Mouse (Mus musculus): ENCODE data around the gene Tmprss9. TPM values are rescaled to one million over a fixed set of nuclear protein-coding genes. Genes with fewer than 3 reads are reported as not detected.

The Tmprss9 gene
- total and polyA plus RNA-seq, 2 experiments from 2014 or later: 0.22 to 0.33 TPM

DNA sequence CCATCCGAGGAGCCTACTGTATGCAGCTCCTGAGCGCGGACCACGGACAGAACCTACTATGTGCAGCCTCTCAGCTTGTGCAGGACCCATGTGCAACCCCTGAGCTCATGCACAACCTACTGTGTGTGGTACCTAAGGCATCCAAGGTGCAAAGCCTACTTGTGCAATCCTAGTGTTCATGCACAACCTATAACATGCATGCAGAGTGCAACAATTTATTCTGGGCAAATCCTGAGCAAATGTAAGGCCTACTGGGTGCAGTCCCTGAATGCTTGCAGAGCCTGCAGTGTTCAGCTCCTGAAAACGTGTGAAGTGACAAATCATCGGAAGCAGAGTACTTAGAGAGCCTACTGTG, 65.1 kb downstream of the Tmprss9 start:
- Histone ChIP-seq H3K4me3 (ENCODE audit: low read depth, low read length) (no peak overlapping the region), H3K36me3 (ENCODE audit: insufficient read depth) (no peaks in the 10 kb centered on the region), H3K4me2 (ENCODE audit: low read depth) (0 out of 2 replicates have a peak overlapping the region, but pooled peaks have one; percentile 44), H3K9ac (no peak overlapping the region), H3K4me1 (ENCODE audit: insufficient read depth) (peaks cover 16% of the 10 kb centered on the region), H3K27ac (ENCODE audit: low read depth, low read length) (no peak overlapping the region), H3K9me3 (ENCODE audit: low read length) (no peaks in the 10 kb centered on the region), H3K27me3 (ENCODE audit: insufficient read depth, low read length) (peaks cover 31% of the 10 kb centered on the region)
- DNase-seq (no peak), ATAC-seq (no peak)
- 12% methylated on average over 6 of the region's 6 CpGs for WGBS
- TF ChIP-seq CTCF (IDR thresholded peaks at IDR 0.05; ENCODE audit: low read depth): no peak

DNA sequence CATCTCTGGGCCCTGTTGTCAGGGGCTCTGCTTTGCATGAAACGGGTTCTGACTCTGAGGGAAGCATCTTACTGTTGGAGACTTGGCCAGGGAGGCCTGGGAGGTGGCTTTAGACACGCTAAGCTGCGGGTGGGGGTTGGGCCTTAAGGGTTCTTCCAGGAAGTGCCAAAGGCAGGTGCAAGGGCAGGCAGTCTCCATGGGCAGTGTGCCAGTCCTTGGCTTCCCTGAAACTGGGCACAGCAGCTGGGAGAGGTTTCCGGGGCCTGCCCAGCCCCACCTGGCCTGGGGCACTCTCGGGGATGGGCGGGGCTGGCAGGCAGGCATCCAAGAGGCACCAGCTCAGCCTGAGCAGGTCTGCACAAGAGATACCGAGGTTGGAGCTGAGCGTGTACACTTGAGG, 66.0 kb downstream of the Tmprss9 start:
- H3K4me2 ChIP-seq (ENCODE audit: low read depth): no peak overlapping the region
- H3K4me3 ChIP-seq (ENCODE audit: low read depth, low read length): no peak overlapping the region
- TF ChIP-seq CTCF (IDR thresholded peaks at IDR 0.05; ENCODE audit: low read depth): no peak
- no peak for DNase-seq
- no peak for ATAC-seq
- H3K27me3 ChIP-seq (ENCODE audit: insufficient read depth, low read length): peaks cover 22% of the 10 kb centered on the region
- H3K4me1 ChIP-seq (ENCODE audit: insufficient read depth): peaks cover 16% of the 10 kb centered on the region
- no peaks in the 10 kb centered on the region for H3K9me3 ChIP-seq (ENCODE audit: low read length)
- H3K36me3 ChIP-seq (ENCODE audit: insufficient read depth): no peaks in the 10 kb centered on the region
- 10% methylated on average over 7 of the region's 8 CpGs for WGBS
- H3K27ac ChIP-seq (ENCODE audit: low read depth, low read length): no peak overlapping the region
- H3K9ac ChIP-seq: no peak overlapping the region

DNA sequence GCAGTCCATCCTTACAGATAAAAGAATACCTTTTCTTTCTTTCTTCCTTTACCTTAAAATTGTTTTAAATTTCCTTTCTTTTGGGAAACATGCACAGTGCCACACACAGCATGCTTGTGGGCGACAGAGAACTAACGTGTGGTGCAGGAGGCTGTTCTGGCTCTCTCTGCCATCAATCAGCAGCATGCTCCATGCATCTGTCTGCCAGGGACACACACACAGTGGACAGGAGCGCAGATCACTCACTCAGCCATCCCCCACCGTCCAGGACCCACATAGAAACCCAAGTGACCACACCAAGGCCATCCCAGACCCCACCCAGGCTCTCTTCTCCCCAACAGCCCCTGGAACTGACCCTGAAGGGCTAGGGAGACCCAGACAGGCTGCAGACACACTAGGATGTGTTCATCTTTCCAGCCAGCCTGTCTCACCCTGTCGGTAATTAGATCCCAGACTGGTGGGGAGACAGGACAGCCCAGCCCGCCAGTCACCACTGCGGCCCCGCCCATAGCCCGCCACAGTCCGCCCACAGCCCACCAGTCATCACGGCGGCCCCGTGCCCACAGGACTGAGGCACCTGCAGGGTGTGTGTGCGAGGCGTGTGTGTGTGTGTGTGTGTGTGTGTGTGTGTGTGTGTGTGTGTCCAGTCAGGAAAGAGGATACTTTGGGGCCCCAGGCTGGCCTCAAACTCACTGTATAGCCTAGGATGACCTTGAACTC, 67.3 kb downstream of the Tmprss9 start:
- peak; percentile 19 for ATAC-seq
- Histone ChIP-seq H3K27me3 (ENCODE audit: insufficient read depth, low read length) (peaks cover 9% of the 10 kb centered on the region), H3K9ac (peak overlapping the region; percentile 41), H3K4me1 (ENCODE audit: insufficient read depth) (peaks cover 16% of the 10 kb centered on the region), H3K4me3 (ENCODE audit: low read depth, low read length) (peak overlapping the region; percentile 32), H3K9me3 (ENCODE audit: low read length) (no peaks in the 10 kb centered on the region), H3K36me3 (ENCODE audit: insufficient read depth) (no peaks in the 10 kb centered on the region), H3K4me2 (ENCODE audit: low read depth) (peak overlapping the region; percentile 61), H3K27ac (ENCODE audit: low read depth, low read length) (peak overlapping the region; percentile 55; the same call in 1 of the 2 replicates)
- 16% methylated on average over 15 of the region's 15 CpGs for WGBS
- no peak for DNase-seq
- TF ChIP-seq CTCF (IDR thresholded peaks at IDR 0.05; ENCODE audit: low read depth): no peak

DNA sequence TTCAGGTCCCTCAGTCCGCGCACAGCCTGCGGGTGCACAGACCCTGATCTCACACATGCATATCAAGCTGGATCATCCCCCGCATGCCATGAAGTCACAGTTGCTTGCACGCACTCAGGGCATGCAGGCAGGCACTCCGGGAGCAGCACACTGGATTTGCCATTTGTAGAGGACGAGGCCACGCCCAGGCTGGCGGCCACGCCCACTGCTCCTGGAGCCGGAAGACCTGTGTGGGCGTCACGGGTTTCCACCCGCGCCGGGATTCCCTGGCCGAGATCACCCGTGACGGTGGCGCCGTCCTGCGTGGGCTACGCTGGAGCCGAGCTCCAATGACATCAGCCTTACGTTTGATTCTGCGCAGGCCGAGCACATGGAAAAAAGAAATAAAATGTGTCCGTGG, 68.0 kb downstream of the Tmprss9 start:
- peaks cover 2% of the 10 kb centered on the region for H3K27me3 ChIP-seq (ENCODE audit: insufficient read depth, low read length)
- H3K4me2 ChIP-seq (ENCODE audit: low read depth): peak overlapping the region; percentile 61
- H3K27ac ChIP-seq (ENCODE audit: low read depth, low read length): peak overlapping the region; percentile 55
- TF ChIP-seq CTCF (IDR thresholded peaks at IDR 0.05; ENCODE audit: low read depth): no peak
- 2% methylated on average over 28 of the region's 28 CpGs for WGBS
- H3K9me3 ChIP-seq (ENCODE audit: low read length): no peaks in the 10 kb centered on the region
- peaks cover 16% of the 10 kb centered on the region for H3K4me1 ChIP-seq (ENCODE audit: insufficient read depth)
- DNase-seq: peak; percentile 89
- peak overlapping the region; percentile 32 for H3K4me3 ChIP-seq (ENCODE audit: low read depth, low read length)
- H3K36me3 ChIP-seq (ENCODE audit: insufficient read depth): no peaks in the 10 kb centered on the region
- peak overlapping the region; percentile 41 for H3K9ac ChIP-seq
- ATAC-seq: peak; percentile 85

DNA sequence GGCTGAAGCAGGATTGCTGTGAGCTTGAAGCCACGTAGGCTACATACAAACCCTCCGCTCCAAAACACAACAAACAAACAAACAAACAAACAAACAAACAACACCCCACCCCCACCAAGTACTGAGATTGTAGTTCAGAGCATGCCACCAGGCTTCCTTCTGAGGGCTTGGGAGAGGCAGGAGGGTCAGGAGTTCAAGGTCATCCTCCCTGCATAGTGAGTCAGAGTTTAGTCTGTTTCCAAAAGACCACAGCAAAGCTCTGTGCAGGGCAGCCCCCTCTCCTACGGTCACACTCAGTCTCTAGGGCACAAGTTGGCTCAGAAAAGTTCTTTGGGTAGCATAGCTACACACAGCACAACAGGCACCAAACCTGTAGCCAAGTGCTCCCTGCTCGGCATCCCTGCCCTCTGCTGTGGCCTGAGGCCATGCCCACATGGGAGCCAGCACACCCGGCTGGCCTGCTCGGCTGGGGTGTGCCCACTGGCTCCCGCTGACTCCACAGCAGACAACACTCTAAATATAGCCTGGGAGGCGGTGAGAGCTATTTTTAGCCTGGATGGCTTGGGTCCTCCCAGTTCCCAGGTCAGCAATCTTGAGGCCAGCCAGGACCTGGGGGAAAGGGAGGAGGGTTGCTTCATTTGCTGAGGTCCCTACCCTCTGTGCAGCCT, 68.8 kb downstream of the Tmprss9 start:
- Histone ChIP-seq H3K9me3 (ENCODE audit: low read length) (no peaks in the 10 kb centered on the region), H3K4me1 (ENCODE audit: insufficient read depth) (peaks cover 16% of the 10 kb centered on the region), H3K27me3 (ENCODE audit: insufficient read depth, low read length) (no peaks in the 10 kb centered on the region; the same call in 1 of the 2 replicates), H3K36me3 (ENCODE audit: insufficient read depth) (no peaks in the 10 kb centered on the region), H3K27ac (ENCODE audit: low read depth, low read length) (peak overlapping the region; percentile 55), H3K9ac (peak overlapping the region; percentile 41), H3K4me2 (ENCODE audit: low read depth) (peak overlapping the region; percentile 61), H3K4me3 (ENCODE audit: low read depth, low read length) (peak overlapping the region; percentile 32)
- 47% methylated on average over 8 of the region's 8 CpGs for WGBS
- ATAC-seq: peak; percentile 12; the same call in 1 of the 2 replicates
- no peak for DNase-seq
- no peak for TF ChIP-seq CTCF (IDR thresholded peaks at IDR 0.05; ENCODE audit: low read depth)

DNA sequence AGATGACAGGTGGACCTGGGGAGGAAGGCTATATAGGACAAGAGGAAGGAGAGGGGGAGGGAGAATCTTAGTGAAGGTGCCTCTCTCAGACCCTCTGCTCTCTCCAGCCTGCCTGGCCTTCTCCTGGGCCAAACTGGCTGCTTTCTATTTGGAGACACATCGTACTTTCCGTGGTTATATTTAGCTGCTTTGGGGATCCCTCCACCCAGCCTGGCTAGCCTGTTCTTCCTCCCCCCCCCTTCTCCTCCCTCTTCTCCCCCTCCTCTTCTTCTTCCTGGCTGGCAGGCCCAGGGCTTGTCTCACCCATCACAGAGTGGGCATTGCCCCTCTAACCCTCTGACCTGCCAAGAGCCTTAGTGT, 69.3 kb downstream of the Tmprss9 start:
- H3K4me1 ChIP-seq (ENCODE audit: insufficient read depth): peaks cover 16% of the 10 kb centered on the region
- 50% methylated on average over 2 of the region's 2 CpGs for WGBS
- no peak overlapping the region for H3K9ac ChIP-seq
- H3K9me3 ChIP-seq (ENCODE audit: low read length): no peaks in the 10 kb centered on the region
- DNase-seq (no peak), ATAC-seq (no peak)
- H3K4me2 ChIP-seq (ENCODE audit: low read depth): no peak overlapping the region
- no peaks in the 10 kb centered on the region for H3K36me3 ChIP-seq (ENCODE audit: insufficient read depth)
- no peak overlapping the region for H3K27ac ChIP-seq (ENCODE audit: low read depth, low read length)
- no peak for TF ChIP-seq CTCF (IDR thresholded peaks at IDR 0.05; ENCODE audit: low read depth)
- H3K27me3 ChIP-seq (ENCODE audit: insufficient read depth, low read length): no peaks in the 10 kb centered on the region
- H3K4me3 ChIP-seq (ENCODE audit: low read depth, low read length): no peak overlapping the region

DNA sequence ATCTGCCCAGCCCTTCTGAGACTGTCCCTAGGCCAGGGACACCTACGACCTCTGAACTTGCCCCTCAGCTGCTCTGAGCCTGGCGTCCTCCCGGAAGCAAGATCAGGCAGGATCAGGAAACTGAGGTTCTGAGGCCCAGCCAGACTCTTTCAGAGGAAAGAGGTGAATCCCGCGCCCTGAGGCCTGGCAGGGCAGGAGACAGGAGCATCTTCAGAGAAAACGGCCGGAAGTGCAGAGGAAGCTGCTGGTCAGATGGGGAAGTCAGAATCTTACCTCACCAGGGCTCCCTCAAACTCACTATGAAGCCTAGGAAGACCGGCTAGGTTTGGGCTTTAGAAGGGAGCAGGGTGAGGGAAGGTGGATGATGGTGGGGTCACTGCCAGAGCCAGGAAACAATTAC, 71.3 kb downstream of the Tmprss9 start:
- DNase-seq (no peak), ATAC-seq (no peak)
- H3K9me3 ChIP-seq (ENCODE audit: low read length): no peaks in the 10 kb centered on the region
- H3K27me3 ChIP-seq (ENCODE audit: insufficient read depth, low read length): no peaks in the 10 kb centered on the region
- WGBS: 66% methylated on average over 8 of the region's 8 CpGs
- no peak overlapping the region for H3K4me3 ChIP-seq (ENCODE audit: low read depth, low read length)
- no peak overlapping the region for H3K27ac ChIP-seq (ENCODE audit: low read depth, low read length)
- H3K4me2 ChIP-seq (ENCODE audit: low read depth): no peak overlapping the region
- no peak overlapping the region for H3K9ac ChIP-seq
- peaks cover 16% of the 10 kb centered on the region; the same call in 1 of the 2 replicates for H3K4me1 ChIP-seq (ENCODE audit: insufficient read depth)
- no peak for TF ChIP-seq CTCF (IDR thresholded peaks at IDR 0.05; ENCODE audit: low read depth)
- no peaks in the 10 kb centered on the region for H3K36me3 ChIP-seq (ENCODE audit: insufficient read depth)
